Mouse (Mus musculus) T-helper 17 cell (primary cell): ENCODE results near the gene Scrn1.

Source experiments
- in situ Hi-C, 2 experiments: fragments of 300-600 bp; cut with MboI, MseI; formaldehyde crosslinking; loops; 1 replicate in 1 of 2; 2 replicates in 1 of 2; pipeline ENCODE4 v1.15.1; 2025; ENCODE audit warnings: high pct_unique_total_duplicates in 2 of 2

Gene Scrn1

DNA sequence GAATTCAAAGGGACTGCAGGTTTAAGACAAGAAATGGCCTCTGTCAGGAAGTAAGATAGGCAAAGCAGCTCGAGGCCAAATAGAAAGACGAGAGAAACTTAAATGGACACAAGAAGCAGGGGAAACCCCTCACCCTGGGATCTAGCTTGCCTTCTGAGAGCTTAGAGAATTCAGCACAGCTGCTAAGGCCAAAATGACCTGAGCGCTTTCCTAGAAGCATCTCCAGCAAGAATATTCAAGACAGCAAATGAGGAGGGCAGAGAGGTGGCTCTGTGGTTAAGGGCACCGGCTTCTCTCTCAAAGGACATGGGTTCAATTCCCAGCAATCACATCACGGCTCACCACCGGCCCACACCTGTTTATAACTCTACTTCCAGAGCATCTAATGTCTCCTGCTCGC lies 29.2 kb downstream of the Scrn1 start:
- in situ Hi-C loops: no loop called here

DNA sequence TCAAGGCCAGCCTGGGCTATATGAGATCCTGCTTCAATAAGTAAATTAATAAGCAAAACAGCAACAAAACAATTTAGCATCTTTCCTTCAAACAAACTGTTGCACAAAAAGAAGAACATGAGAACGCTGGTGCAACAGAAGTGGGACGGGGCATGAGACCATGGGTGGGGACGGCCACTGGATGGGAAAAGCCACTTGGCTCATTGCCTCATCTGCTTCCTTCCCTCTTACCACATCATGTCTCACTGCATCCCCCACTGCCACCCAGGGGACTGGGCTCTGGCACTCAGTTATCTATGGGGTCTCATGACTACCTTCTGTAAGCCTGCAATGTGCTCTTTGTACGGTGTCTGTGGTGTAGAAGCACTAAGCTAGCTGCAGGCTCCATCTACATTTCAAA lies 30.8 kb downstream of the Scrn1 start:
- in situ Hi-C loops: no loop called here

DNA sequence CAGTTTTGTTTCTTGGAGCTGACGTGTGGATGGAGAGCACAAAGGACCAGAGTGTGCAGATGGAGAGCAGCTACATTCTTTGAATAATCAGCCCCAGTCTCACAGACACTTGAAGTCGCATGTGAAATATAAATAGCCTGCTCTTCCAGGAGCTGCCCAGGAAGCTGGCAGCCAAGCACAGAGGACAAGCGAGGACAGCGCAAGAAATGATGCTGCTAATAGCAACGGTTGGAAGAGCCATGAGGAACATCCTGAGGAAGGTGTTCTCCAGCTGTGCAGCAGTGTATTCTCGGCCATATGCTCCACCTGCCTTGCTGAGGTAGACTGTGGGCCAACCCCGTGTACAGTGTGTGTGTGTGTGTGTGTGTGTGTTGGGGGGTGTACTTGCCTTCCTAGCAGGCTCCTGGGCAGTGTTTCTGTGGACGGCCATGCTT lies 35.2 kb downstream of the Scrn1 start:
- in situ Hi-C loops: no loop called here

DNA sequence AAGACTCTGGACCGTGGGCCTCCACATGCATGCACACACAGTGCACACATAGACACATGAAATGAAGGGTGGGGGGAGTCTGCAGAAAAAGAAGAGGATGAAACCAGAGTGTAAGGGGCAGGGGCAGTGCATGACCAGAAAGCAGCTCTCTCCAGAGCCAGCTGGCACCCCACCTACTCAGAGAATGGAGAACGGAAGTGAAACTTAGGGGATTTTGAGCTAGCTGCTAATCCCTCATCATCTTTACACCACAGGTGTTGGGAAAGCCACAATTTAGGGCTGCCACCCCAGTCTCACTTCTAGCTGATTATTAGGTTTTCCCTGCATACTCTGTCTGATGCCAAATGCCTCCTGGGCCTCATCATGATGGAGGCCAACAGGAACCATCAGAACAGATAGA lies 36.1 kb downstream of the Scrn1 start:
- in situ Hi-C loops: no loop called here

DNA sequence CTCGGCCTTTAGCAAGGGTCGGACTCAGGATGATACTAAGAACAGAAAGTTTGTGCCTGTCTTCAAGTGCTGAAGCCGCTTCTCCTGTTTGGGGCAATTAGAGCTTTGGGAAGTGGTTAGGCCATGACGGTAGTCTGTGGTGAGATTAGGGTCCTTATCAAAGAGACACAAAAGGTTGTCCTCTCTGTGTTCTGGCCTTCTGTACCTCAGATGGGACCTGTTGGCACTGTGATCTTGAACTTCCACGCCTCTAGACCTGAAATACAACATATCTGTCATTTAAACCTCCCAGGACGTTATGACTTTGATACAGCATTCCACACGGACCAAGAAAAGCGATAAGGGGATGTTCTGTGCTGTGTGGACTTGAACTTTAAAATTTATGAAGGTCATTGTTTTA lies 37.6 kb downstream of the Scrn1 start:
- in situ Hi-C loops: no loop called here

DNA sequence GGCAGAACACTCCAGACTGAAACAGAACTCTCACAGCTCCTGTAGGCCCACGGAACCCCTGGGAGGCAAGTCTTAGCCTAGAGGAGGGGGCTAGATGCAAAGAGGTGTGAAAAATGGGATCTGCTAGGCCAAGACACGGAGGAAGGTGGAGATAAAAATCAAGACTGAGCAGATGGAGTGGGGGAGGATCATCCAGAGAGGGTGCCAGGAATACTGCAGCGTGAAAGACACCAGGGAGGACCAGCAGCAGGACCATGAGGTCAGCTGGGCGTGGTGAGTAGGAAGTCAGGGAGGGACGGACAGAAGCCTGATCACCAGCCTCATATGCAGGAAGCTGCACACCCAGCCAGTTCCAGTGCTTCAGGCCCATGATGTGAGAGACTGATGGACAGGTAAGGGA lies 47.5 kb downstream of the Scrn1 start:
- in situ Hi-C loops: no loop called here

DNA sequence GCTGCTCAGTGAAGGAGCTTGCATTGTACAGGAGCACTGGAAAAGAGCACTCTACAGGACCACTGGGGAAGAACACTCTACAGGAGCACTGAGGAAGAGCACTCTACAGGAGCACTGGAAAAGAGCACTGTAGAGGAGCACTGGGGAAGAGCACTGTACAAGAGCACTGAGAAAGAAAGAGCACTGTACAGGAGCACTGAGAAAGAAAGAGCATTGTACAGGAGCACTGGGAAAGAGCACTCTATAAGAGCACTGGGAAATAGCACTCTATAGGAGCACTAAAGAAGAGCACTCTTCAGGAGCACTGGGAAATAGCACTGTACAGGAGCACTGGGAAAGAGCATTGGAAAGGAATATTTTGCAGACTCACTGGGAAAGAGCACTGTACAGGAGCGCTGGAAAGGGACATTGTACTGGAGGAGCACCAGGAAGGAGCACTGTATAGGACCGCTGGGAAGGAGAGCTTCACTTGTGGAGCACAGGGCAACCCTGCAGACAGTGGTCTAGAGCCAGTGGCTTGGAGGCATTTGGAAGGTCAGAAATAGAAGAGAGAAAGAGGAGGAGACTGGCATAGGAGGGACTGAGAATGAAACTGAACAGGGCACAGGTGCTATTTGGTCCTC lies 49.7 kb downstream of the Scrn1 start:
- in situ Hi-C loops: no loop called here

DNA sequence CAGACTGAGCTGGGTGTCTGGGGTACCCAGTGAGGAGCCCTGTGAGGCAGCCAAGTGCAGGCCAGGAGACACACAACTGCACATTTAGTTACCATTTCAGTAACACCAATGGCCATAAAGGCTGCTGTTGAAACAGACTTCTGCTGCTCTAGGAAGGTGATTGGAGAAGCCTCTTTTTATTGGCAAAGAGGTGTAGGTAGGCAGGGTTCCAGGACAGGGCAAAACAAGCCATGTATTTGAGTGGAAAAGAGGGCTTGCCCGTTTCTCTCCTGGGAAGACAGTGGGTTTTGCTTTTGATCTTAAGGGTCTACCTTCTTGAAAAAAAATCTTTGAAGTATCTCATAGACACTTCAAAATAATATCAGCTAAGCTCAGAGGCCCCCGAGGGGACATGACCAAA lies 54.0 kb downstream of the Scrn1 start:
- in situ Hi-C loops: no loop called here

DNA sequence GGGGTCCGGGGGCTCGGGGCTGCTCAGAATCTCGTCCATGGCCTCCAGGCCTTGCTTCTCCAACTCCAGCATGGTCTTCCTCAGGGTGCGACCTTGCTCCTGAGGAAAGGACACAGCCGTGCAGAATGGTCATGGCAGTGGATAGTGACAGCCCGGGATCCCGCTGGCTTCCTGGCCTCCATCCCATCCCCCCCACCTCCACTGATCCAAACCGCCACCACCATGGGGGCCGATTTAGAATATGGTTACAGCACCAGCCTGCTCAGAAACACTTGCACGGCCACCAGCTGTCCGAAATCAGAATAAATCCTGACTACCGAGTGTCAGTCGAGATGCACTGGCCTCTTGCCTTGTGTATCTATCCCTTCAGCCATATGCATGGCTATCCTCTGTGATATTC lies 57.0 kb downstream of the Scrn1 start:
- in situ Hi-C loops: no loop called here

DNA sequence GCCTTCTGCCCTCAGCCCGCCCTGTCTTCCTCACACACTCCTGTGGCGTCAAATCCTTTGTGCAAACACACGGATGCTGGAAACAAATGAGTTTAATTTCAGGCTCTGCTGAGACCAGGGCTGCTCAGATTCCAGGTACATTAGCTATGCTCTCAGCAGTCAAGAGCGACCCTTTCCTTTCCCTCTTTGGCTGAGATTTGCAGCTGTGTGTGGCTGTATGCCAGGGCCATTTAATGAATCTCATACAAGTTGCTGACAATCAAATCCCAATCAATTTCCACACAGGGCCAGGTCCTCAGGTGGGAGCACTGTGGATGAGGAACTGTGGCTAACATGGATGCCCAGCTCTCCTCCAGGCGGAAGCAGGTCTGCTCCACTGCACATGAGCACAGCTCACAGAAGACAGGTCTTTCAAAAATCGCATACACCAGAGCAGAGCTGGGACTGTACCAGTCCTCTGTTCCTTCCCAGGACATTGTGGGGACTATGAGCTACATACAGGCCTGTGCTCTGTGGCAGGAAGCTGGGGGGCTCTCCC lies 58.0 kb downstream of the Scrn1 start:
- in situ Hi-C loops: no loop called here

DNA sequence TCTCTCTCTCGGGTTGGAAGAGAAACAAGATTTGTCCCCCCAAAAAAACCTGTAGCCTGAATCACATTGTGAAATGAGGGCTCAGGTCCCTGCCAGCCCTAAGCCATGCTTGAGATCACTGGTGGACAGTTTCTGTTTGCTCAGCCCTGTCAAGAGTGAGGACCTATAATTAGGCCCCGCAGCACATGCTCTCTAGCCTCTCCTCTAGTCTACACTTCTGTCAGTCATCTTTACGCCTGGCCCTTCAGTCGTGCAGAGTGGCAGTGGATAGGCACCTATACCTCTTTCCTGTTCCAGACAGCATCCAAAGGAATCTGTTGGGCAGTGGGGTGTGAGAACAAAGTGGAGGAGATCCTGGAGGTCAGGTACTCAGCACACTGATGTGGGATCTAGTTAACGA lies 58.5 kb downstream of the Scrn1 start:
- in situ Hi-C loops: no loop called here

DNA sequence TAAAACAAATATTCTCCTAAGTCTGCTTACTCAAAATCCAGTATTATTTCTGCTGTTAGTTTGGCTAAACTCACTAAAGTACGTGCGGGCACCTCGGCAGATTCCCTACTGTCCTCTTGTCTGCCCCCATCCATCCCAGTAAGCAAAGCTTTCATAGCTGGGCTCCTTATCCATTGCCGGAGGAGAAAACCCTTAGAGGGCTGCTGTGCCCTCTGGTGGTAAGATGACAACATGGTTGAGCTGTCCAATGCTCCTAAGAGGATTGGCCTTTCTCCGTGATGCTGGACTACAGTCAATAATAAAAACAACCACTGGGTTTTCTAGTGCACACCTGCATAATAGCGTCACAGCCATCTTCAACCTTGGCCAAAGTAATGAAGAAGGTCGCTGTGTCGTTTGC lies 59.3 kb downstream of the Scrn1 start:
- in situ Hi-C loops: no loop called here

DNA sequence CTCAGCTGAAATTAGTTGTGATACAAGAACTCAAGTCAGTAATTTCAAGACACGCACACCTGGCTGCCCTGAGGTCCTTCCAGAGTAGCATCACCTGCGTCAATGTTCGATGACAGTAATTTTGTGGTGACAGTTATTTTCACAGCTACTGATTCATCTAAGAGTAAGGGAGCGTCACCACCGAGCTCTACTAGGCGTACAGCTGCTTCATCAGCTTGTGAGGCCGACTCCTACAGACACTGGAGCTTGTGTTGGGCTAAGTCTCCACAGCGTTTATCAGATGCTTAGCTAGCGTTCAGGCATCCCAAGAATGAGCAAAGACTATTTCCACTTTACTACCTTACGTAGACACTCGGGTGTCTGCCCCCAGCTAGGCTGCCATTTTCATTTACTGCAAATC lies 60.0 kb downstream of the Scrn1 start:
- in situ Hi-C loops: no loop called here

DNA sequence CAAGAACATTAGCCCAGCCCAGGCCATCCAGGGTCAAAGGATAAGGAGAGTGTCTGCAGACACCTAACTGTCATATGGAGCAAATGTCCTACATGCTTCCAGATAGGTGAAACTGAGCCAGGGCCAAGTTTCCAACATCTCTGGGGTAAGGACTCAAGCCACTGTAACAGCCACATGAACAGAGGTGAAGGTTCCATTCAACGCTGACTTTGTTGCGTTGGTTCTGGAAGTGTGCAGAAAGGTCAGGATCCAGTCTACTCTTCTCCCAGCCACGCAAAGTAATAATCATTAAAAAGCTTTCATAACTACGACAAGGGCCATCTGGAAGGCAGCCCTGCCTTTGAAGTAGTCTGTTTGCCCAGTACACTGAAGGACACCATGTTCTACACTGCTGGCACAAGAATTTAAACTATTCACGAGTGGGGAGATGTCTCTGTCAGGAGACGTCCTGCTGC lies 63.6 kb downstream of the Scrn1 start:
- in situ Hi-C loops: no loop called here

DNA sequence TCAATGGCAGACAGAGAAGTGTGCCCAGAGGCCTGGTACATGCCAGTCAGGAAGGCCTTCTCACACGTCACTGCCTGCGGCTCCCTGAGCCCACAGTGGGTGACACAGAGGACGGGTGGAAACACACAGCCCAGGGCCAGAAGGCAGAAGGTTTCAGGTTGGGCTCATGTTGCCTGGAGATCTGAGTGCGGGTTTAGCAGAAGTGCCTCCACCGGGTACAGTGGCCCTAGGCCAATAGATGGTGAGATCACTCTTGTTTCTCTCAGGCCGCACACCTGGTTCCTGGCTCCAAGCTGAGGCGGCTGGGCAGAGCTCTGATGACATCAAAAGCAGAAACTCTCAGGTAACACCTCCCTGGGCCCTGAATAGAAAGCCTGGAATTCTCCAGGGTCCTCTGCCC lies 70.1 kb downstream of the Scrn1 start:
- in situ Hi-C loops: no loop called here

DNA sequence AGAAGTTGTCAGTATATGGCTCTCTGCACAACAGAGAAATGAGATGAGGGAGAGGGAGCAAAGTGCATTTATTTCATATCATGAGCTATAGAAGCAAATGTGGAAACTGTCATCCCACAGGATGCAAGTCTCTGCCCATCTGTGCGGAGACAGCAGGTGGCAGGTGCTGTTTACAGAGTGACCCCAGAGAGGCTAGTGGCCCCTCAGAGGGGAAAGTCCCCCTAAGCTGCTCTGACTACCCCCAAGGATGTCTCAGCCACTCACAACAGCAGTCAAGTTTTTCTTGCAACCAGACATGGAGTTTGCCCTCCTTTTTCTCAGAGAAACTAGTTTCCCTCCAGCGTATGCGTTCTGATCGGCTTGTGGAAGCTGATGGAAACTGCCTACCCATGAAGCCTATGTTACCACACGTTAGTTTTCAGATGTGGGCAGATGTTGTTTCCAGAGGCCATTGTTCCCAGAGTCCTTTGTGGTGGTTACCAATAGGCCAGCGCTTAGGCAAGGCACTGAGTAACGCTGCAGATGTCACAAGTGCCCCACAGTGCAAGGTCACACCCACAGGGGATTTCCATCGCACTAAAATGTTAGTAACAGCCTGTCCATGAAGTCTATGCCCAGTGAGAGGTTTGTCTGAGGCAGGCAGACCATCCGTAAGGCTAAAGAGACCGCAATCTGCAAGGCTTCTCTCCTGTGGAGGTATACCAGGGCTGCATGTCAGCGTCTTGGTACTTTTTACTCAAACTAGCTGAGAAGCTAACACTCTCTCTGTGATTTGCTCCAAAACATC lies 71.5 kb downstream of the Scrn1 start:
- in situ Hi-C loops: no loop called here

DNA sequence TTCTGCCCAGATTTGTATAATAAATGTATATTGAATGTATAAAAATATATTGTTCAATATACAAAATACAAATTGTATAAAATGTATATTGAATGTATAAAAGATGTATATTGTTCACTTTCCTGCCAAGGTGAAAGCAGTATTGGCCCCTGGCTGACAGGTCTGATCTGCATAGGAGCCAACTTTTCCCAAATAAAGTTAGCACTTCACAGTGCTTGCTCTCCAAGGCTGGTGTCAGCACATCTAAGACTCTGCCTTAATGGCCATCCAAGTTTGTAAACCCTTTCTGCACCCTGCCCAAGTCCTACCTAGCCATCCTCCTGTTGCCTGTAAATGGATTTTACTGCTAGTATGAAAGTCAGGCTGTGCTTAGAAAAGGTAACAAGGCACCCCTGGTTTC lies 72.2 kb downstream of the Scrn1 start:
- in situ Hi-C loops: no loop called here

DNA sequence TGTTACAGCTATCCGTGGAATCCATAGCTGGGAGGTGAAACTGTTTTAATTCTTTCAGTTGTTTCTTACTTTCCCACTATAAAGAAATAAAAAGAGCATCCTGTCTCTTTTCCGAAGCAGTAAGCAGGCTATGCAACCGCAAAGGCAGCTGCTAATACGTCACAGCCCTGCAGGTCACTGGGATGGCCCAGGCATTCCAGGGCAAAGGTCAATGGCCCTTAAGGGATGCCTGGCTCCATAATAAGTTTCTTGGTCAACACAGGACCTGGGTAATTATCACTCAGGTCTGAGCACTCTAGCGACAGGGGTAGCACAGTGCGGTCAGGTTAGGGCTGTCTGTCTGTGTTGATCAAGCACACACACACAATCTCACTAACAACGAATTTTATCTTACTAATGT lies 75.2 kb downstream of the Scrn1 start:
- in situ Hi-C loops: no loop called here

DNA sequence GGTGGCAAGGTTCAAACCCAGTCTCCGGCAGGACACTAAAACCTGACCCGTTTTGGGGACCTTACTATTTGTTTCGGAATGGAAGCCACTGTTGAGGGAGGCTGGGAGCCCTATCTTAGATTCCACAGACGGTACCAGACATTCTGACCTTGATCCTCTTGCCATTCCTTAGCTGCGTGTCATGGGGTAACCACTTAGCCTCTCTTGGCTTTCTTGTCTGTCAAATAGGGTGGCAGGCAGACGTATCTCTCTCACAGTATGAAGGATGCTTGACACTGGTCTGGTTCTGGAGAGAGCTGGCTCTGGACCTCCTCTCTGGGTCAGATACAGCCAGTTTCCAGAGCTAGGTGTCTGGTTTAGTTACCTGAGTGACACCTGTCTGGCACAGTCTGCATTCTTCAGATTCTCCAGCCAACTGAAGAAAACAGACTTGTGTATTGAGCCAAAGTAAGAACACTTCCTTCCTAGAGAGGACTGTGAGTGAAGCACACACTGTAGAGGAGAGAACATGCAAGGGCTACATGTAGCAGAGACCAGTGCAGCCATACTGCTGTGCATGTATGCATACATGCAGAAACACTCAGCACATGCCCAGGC lies 80.2 kb downstream of the Scrn1 start:
- in situ Hi-C loops: no loop called here

DNA sequence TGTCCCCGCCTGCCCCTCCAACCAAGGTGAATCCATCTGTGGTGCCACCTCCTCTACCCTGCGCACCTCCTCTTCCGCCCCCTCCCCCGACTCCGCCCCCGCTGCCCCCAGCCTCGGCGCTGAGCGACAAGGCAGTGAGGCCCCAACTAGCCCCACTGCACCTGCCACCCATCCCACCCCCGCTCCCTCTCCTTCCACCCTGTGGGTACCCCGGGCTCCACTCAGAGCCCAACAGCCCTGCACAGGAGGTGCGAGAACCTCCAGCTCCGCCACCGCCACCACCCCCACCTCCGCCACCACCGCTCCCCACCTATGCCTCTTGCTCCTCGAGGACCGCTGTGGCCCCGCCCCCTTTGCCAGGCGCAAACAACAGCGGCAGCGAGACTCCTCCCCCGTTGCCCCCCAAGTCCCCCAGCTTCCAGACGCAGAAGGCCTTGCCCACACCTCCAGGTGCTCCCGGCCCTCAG lies 80.8 kb downstream of the Scrn1 start:
- in situ Hi-C loops: no loop called here

DNA sequence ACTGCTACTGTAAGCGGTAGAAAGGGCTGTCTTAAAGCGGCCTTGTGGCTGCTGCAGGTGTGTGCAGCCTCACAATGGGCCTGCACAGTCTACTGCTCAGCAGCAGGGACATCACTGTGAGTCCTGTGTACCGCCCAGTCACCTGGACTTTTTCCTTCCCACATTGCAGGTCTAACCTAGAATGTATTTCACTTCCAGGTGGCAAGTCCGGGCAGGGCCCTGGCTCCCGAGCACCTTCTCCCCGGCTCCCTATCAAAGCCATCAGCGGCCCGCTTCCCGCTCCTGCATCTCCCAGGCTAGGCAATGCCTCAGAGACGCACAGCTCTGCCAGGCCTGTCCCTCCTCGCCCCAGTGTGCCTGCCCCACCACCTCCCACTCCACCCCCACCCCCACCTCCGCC lies 81.3 kb downstream of the Scrn1 start:
- in situ Hi-C loops: no loop called here

DNA sequence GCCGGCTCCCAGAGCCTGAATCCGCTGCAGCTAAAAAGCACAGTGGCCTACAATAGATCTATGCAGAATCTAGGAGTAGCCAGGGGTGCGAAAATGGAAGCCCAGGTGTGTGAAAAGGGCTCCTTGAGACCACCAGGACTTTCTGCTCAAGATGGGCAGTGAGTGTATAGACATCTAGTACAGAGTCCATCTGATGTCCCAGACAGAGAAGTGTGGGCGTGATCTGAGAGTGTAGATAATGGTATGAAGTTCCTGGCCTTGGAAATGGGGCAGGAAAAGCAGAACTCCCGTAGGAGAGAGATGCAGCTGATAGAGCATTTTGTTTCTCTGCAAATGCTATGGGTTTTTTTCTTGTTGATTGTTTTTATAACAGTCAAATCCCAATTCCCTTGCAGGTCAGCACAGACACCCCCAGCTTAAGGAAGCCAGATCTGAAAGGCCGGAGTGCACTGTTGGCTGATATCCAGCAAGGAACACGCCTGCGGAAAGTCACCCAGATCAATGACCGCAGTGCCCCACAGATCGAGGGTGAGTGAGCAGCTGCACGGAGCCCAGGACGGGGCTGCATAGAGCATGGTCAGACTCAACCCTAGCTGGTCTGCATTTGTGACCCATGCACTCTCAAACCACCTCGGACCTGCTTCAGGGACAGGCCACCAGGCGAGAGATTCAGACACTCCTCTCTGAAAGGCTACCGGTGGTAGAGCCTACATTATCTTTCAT lies 84.7 kb downstream of the Scrn1 start:
- in situ Hi-C loops: no loop called here
